ENCODE assay signal across 21 mouse cellular contexts in genomic region chr3:125533371-125533770, GRCm38 (mm10).
A peak's percentile ranks its signal among the peaks of the same experiment; 100 is the strongest.
DNase-seq lines count a peak whose midpoint lies in the region; ATAC-seq and TF ChIP-seq lines count a peak whose summit lies in the region.
"Had no signal": no experiment of that assay in that cellular context is flagged by ENCODE, and none has a peak within 500 bp of the region (broad histone marks: within the 10 kb centered on the region; RNA-seq: fewer than 3 reads in every experiment).

No protein-coding gene starts in this region.

- TF ChIP-seq CTCF in intestine, postnatal 0 days (IDR thresholded peaks at IDR 0.05; ENCODE audit: low read depth), result no peak

- no peaks in the 10 kb centered on the region for H3K9me3 ChIP-seq in forebrain, embryonic 12.5 days
- H3K9me3 ChIP-seq in forebrain, embryonic 16.5 days (ENCODE audit: control insufficient read depth, low read length), result no peaks in the 10 kb centered on the region
- H3K9me3 ChIP-seq in midbrain, embryonic 14.5 days (ENCODE audit: control insufficient read depth, low read length), result no peaks in the 10 kb centered on the region
- H3K9me3 ChIP-seq in midbrain, embryonic 13.5 days, result no peaks in the 10 kb centered on the region
- H3K9me3 ChIP-seq in intestine, postnatal 0 days (ENCODE audit: control insufficient read depth), result no peaks in the 10 kb centered on the region
- H3K9me3 ChIP-seq: embryonic facial prominence, embryonic 13.5 days; heart, embryonic 13.5 days had no signal

- no peaks in the 10 kb centered on the region for H3K36me3 ChIP-seq in forebrain, embryonic 12.5 days (replicated peaks)
- no peaks in the 10 kb centered on the region for H3K36me3 ChIP-seq in forebrain, embryonic 16.5 days (ENCODE audit: control insufficient read depth, insufficient read depth)
- no peaks in the 10 kb centered on the region for H3K36me3 ChIP-seq in midbrain, embryonic 14.5 days (ENCODE audit: control insufficient read depth, insufficient read depth, low read length)
- H3K36me3 ChIP-seq in midbrain, embryonic 13.5 days, result no peaks in the 10 kb centered on the region
- no peaks in the 10 kb centered on the region for H3K36me3 ChIP-seq in intestine, postnatal 0 days (ENCODE audit: control insufficient read depth, insufficient read depth)
- H3K36me3 ChIP-seq: embryonic facial prominence, embryonic 13.5 days; heart, embryonic 13.5 days had no signal

- ATAC-seq in forebrain, embryonic 12.5 days (ENCODE audit: low FRiP score), result peak; percentile 64; the same call in 1 of the 2 replicates
- no peak for ATAC-seq in forebrain, embryonic 16.5 days
- ATAC-seq in midbrain, embryonic 14.5 days (ENCODE audit: low FRiP score, low TSS enrichment), result no peak
- no peak for ATAC-seq in midbrain, embryonic 13.5 days
- no peak for ATAC-seq in intestine, postnatal 0 days
- ATAC-seq: activated CD4-positive, CD25-positive, alpha-beta regulatory T cell, adult 4 months; intestine, embryonic 16.5 days; Patski had no signal

- no peaks in the 10 kb centered on the region for H3K4me1 ChIP-seq in forebrain, embryonic 12.5 days
- H3K4me1 ChIP-seq in forebrain, embryonic 16.5 days (replicated peaks; ENCODE audit: control insufficient read depth, insufficient read depth, low read length), result no peaks in the 10 kb centered on the region
- H3K4me1 ChIP-seq in midbrain, embryonic 14.5 days (ENCODE audit: control insufficient read depth, insufficient read depth, low read length), result no peaks in the 10 kb centered on the region
- no peaks in the 10 kb centered on the region for H3K4me1 ChIP-seq in midbrain, embryonic 13.5 days (replicated peaks)
- H3K4me1 ChIP-seq in intestine, postnatal 0 days (replicated peaks; ENCODE audit: control insufficient read depth, insufficient read depth, low read length), result no peaks in the 10 kb centered on the region
- H3K4me1 ChIP-seq: embryonic facial prominence, embryonic 13.5 days; heart, embryonic 13.5 days had no signal

- no peak overlapping the region for H3K27ac ChIP-seq in forebrain, embryonic 12.5 days
- no peak overlapping the region for H3K27ac ChIP-seq in forebrain, embryonic 16.5 days (ENCODE audit: low read length)
- H3K27ac ChIP-seq in midbrain, embryonic 14.5 days (replicated peaks; ENCODE audit: low read depth, low read length), result no peak overlapping the region
- H3K27ac ChIP-seq in midbrain, embryonic 13.5 days, result no peak overlapping the region
- H3K27ac ChIP-seq in intestine, postnatal 0 days (ENCODE audit: low read depth, low read length), result no peak overlapping the region
- H3K27ac ChIP-seq: embryonic facial prominence, embryonic 13.5 days; gastrocnemius, adult 2 months; heart, embryonic 13.5 days had no signal

- no peak overlapping the region for H3K4me2 ChIP-seq in forebrain, embryonic 12.5 days
- H3K4me2 ChIP-seq in forebrain, embryonic 16.5 days (ENCODE audit: low read length), result no peak overlapping the region
- no peak overlapping the region for H3K4me2 ChIP-seq in midbrain, embryonic 14.5 days (ENCODE audit: low read length)
- H3K4me2 ChIP-seq in midbrain, embryonic 13.5 days (replicated peaks), result no peak overlapping the region
- no peak overlapping the region for H3K4me2 ChIP-seq in intestine, postnatal 0 days (replicated peaks; ENCODE audit: low read depth)
- H3K4me2 ChIP-seq: embryonic facial prominence, embryonic 13.5 days; heart, embryonic 13.5 days had no signal

- no peak overlapping the region for H3K9ac ChIP-seq in forebrain, embryonic 12.5 days
- no peak overlapping the region for H3K9ac ChIP-seq in forebrain, embryonic 16.5 days (replicated peaks; ENCODE audit: low read depth, low read length)
- no peak overlapping the region for H3K9ac ChIP-seq in midbrain, embryonic 14.5 days (replicated peaks; ENCODE audit: low read length)
- H3K9ac ChIP-seq in midbrain, embryonic 13.5 days (replicated peaks), result no peak overlapping the region
- H3K9ac ChIP-seq in intestine, postnatal 0 days (ENCODE audit: low read depth, low read length), result no peak overlapping the region
- H3K9ac ChIP-seq: embryonic facial prominence, embryonic 13.5 days; heart, embryonic 13.5 days had no signal

- H3K27me3 ChIP-seq in forebrain, embryonic 12.5 days, result no peaks in the 10 kb centered on the region
- H3K27me3 ChIP-seq in forebrain, embryonic 16.5 days (replicated peaks; ENCODE audit: control insufficient read depth, insufficient read depth, low read length), result no peaks in the 10 kb centered on the region
- H3K27me3 ChIP-seq in midbrain, embryonic 14.5 days (ENCODE audit: control insufficient read depth, insufficient read depth, low read length), result no peaks in the 10 kb centered on the region
- H3K27me3 ChIP-seq in midbrain, embryonic 13.5 days, result no peaks in the 10 kb centered on the region
- H3K27me3 ChIP-seq in intestine, postnatal 0 days (replicated peaks; ENCODE audit: control insufficient read depth, insufficient read depth, low read length), result no peaks in the 10 kb centered on the region
- H3K27me3 ChIP-seq: embryonic facial prominence, embryonic 13.5 days; heart, embryonic 13.5 days; Patski had no signal

- DNase-seq in midbrain, embryonic 14.5 days, result peak; percentile 12
- peak; percentile 23 for DNase-seq in retina, postnatal 1 day
- no peak for DNase-seq in retina, embryonic 14.5 days (ENCODE audit: low spot score)
- no peak for DNase-seq in gastrocnemius, adult 8-10 months (ENCODE audit: low spot score in 2 of 2)
- DNase-seq: adrenal gland, postnatal 14 days; cerebellum, adult 18-20 months; cerebellum, adult 9-11 months; cerebellum, postnatal 36 days; gastrocnemius, adult 2 months; gastrocnemius, postnatal 36 days; heart, adult 11 months; heart, postnatal 4 days had no signal

- 59% methylated on average over 8 of the region's 8 CpGs for WGBS in forebrain, embryonic 12.5 days
- WGBS in forebrain, embryonic 16.5 days, result 47% methylated on average over 8 of the region's 8 CpGs
- 80% methylated on average over 8 of the region's 8 CpGs for WGBS in midbrain, embryonic 14.5 days
- whole genome bisulfite sequencing in midbrain, embryonic 13.5 days, result 76% methylated on average over 8 of the region's 8 CpGs
- WGBS in intestine, postnatal 0 days, result 89% methylated on average over 8 of the region's 8 CpGs

- H3K4me3 ChIP-seq in forebrain, embryonic 12.5 days (replicated peaks), result no peak overlapping the region
- H3K4me3 ChIP-seq in forebrain, embryonic 16.5 days (replicated peaks; ENCODE audit: low read length), result no peak overlapping the region
- no peak overlapping the region for H3K4me3 ChIP-seq in midbrain, embryonic 14.5 days (replicated peaks; ENCODE audit: low read depth, low read length)
- H3K4me3 ChIP-seq in midbrain, embryonic 13.5 days (replicated peaks), result no peak overlapping the region
- H3K4me3 ChIP-seq in intestine, postnatal 0 days (ENCODE audit: low read depth, low read length), result no peak overlapping the region
- H3K4me3 ChIP-seq: embryonic facial prominence, embryonic 13.5 days; gastrocnemius, adult 2 months; heart, embryonic 13.5 days had no signal

Comparison
In these comparisons a context has a peak if more than half of its experiments do, and no peak if none do; other contexts are left out.
1. DNase-seq: peak in midbrain, embryonic 14.5 days (single experiment) and retina, postnatal 1 day (single experiment); none in retina, embryonic 14.5 days (single experiment) and gastrocnemius, adult 8-10 months (0 of 2).